Mouse (Mus musculus) small intestine, adult 10 weeks (tissue): ENCODE measurements around the gene Actr6. TPM values are rescaled to one million over a fixed set of nuclear protein-coding genes. Genes with fewer than 3 reads are reported as not detected.

ENCODE experiments used
- polyA plus RNA-seq: library from polyadenylated mRNA; stranded (reverse); fragments of 350-450 nt; fragmentation: Illumina TruSeq; extraction: RNeasy Lipid Tissue Mini Kit (QIAGEN cat#74804); gene quantifications from one replicate; pipeline ENCODE4 v1.2.3, GENCODE M21; 2014; ENCODE audit warnings: low replicate concordance

The Actr6 gene
- polyA plus RNA-seq: 13.7 TPM

DNA sequence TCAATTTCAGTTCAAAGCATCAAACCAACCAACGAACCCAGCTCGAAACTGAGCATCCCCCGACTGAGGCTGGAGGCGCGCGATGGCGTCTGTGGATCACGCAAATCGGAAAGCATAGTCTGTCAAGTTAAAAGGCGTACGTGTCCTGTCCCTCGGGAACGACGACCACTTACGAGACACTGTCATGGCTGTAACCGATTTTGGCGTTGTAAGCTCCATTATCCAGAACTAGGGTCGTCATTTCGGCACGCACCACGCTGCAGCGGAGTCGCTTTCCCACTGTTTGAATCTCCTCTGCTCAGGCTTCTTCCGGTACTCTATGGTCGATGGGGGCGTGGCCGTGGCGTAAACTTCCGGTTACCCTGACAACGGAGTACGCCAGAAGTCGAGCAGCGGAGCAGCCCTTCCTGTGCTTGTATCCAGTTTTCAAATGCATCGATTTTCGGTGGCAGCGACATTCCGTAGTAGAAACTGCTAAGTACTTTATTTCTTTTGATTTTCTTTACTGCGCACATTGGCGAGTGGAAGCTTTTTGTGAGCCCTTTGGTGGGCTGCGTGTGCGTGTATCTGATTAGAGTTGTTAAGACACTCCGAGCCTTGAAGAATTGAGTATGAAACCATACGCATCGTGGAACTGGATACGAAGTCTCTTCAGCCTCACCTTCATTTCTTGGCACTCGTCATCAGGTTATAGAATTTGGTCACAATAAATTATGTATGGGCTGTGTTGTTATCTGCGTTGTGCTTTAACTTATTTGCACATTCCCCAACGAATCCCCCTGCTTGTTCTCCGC, at the start of gene Actr6:
Gene Actr6, minus strand, starts transcription at position 295 of the 794 bp plus-strand sequence.

DNA sequence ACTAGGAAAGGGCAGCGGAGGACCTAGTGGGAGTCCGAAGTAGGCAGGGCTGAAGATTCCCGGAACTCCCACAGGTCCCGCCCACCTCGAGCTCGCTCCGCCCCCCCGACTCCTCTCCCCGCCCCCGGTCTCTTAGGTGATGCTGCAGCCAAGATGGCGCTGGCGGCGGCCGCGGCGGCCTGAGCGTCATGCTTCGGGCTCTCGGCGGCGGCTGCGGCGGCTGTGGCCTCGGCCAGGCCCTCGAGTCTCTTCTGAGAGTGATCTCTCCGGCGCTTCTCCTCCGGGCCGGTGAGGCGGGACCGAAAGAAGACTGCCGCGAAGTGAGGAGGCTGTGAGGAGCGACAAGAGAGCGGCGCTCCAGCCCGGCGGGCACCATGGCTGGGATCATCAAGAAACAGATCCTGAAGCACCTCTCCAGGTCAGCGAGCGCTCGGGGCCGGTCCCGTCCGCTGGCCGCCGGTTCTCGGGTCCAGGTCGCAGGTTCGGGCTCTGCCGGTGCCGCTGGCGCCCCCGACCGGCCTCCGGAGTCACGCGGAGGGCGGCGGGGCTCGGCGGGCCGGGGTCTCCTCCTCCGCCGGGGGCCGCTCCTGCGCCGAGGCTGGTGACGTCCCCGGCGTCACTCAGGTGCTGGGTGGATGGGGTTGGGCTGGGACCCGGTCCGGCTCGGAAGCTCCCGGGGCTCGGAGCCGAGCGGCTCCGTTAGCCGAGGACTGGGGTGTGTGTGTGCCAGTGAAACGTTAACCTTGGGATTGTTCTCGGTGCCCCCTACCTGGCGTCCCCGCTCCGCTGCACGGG, 13.0 kb upstream of the Actr6 start, which contains the start of gene Uhrf1bp1l:
Gene Uhrf1bp1l, plus strand, starts transcription at position 121 of the 795 bp plus-strand sequence.

DNA sequence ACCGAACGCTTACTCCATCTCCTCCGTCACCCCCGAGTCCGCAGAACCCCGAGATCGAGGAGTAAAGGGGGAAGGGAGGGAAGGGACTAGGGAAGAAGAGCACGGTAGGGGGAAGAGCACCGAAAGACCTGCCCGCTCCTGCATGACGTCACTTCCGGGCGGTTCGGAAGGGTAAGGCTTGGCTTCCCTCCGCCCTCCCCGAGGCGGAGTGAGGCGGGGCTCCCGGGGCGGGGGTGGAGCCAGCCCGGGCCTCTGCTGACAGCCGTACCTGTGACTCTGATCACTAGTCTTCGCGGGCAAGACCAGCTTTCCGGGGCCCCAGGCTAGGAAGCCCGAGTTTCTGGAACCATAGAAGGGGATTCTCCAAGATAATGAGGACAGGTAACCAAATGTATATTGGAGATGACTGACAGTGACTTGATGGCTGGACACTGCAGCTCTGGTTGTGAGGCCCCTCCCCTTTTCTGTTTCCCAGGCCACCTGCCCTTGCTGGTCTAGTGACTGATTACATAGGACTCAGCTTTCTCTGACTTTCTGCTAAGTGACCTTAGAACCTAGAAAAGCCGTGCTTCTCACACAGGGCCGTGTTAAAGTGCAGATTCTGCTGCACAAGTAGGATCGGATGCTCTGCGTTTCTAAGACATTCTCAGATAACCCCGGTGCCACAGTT, 45.8 kb downstream of the Actr6 start, which contains the start of gene Scyl2:
Gene Scyl2, minus strand, starts transcription at position 147 of the 670 bp plus-strand sequence.

Other genes with a start within 250 kb of the Actr6 start
- gene Nr1h4, start 198.7 kb downstream of the Actr6 start, polyA plus RNA-seq: 40.9 TPM
- 0.26 TPM for gene Slc17a8, start 111.0 kb downstream of the Actr6 start, polyA plus RNA-seq
- gene Scyl2, start 46.0 kb downstream of the Actr6 start, polyA plus RNA-seq: 91.7 TPM
- gene Uhrf1bp1l, start 12.7 kb upstream of the Actr6 start, polyA plus RNA-seq: 37.6 TPM
- 0.30 TPM for gene Anks1b, start 141.2 kb upstream of the Actr6 start, polyA plus RNA-seq